Mouse (Mus musculus): ENCODE results near the gene 4930449I24Rik. TPM values are rescaled to one million over a fixed set of nuclear protein-coding genes. Genes with fewer than 3 reads are reported as not detected.
"Not testable (repeated sequence)": the region's sequence is repeated elsewhere in the genome, so short reads cannot be mapped to it uniquely, and the experiment has no call there.

4930449I24Rik gene
- polyA plus RNA-seq, 1 experiment from 2014 or later, result not detected

GRCm38 (mm10) chr5:146537347-146537746, 35.1 kb downstream of the 4930449I24Rik start, which contains the start of gene Gm3409:
Gene Gm3409, plus strand, starts transcription at chr5:146537647.
- not testable (repeated sequence) for H3K9me3 ChIP-seq; H3K4me3 ChIP-seq; H3K27me3 ChIP-seq (ENCODE audit: poor library complexity, severe bottlenecking); H3K4me1 ChIP-seq; DNase-seq (ENCODE audit: extremely low spot score, low spot score); H3K36me3 ChIP-seq (replicated peaks); H3K27ac ChIP-seq
- 89% methylated on average over 3 of the region's 3 CpGs for WGBS

Other genes starting within 250 kb of the 4930449I24Rik start
- 7.2 and 7.3 TPM in 2 replicates for gene Wasf3, start 117.4 kb upstream of the 4930449I24Rik start, polyA plus RNA-seq (2016; fragmentation: Nextera tagmentation; extraction: Ambion mirVana)
- gene Gm6408, start 20.4 kb upstream of the 4930449I24Rik start, polyA plus RNA-seq (2016; fragmentation: Nextera tagmentation; extraction: Ambion mirVana), result not detected in 2 replicates
- not detected in 2 replicates for gene Gm6370, start 11.0 kb upstream of the 4930449I24Rik start, polyA plus RNA-seq (2016; fragmentation: Nextera tagmentation; extraction: Ambion mirVana)
- gene Gm3402, start 11.7 kb downstream of the 4930449I24Rik start, polyA plus RNA-seq (2016; fragmentation: Nextera tagmentation; extraction: Ambion mirVana), result not detected in 2 replicates
- gene Gm3404, start 23.4 kb downstream of the 4930449I24Rik start, polyA plus RNA-seq (2016; fragmentation: Nextera tagmentation; extraction: Ambion mirVana), result not detected in 2 replicates
- gene Gm3409, start 35.2 kb downstream of the 4930449I24Rik start, polyA plus RNA-seq (2016; fragmentation: Nextera tagmentation; extraction: Ambion mirVana), result not detected in 2 replicates
- not detected in 2 replicates for gene Gm3415, start 53.7 kb downstream of the 4930449I24Rik start, polyA plus RNA-seq (2016; fragmentation: Nextera tagmentation; extraction: Ambion mirVana)
- gene Gpr12, start 82.8 kb downstream of the 4930449I24Rik start, polyA plus RNA-seq (2016; fragmentation: Nextera tagmentation; extraction: Ambion mirVana), result 0.07 and 0.15 TPM in 2 replicates

Measured in forebrain, embryonic 10.5 days (tissue).